Mouse (Mus musculus) liver, embryonic 14.5 days (tissue): ENCODE results near the gene Pik3r3.
"Not testable (repeated sequence)": the region's sequence is repeated elsewhere in the genome, so short reads cannot be mapped to it uniquely, and the experiment has no call there.

Source experiments
- CTCF ChIP-seq: IDR thresholded peaks from 2 replicates; pipeline ENCODE4 v1.5.1; 2016; ENCODE audit warnings: antibody characterized with exemption, low read depth, control low read depth
- EP300 ChIP-seq: IDR thresholded peaks from 2 replicates; pipeline ENCODE4 v1.6.1; 2016; ENCODE audit warnings: antibody characterized with exemption, low read depth

GRCm38 (mm10) chr4:116245926-116246325 lies 24.5 kb downstream of the Pik3r3 start:
- not testable (repeated sequence) for TF ChIP-seq EP300
- TF ChIP-seq CTCF = peak; percentile 66
